Mouse (Mus musculus) ES-Bruce4 (cell line): ENCODE results near the gene Kif5a. TPM values are rescaled to one million over a fixed set of nuclear protein-coding genes. Genes with fewer than 3 reads are reported as not detected.
A peak's percentile ranks its signal among the peaks of the same experiment; 100 is the strongest.

Experiments
- H3K27ac ChIP-seq: 2 replicates; pipeline ENCODE4 v1.5.1; 2012; ENCODE audit warnings: low read length, inconsistent platforms; ENCODE audit not compliant: insufficient read depth
- H3K27me3 ChIP-seq: 2 replicates; pipeline ENCODE4 v1.6.1; 2012; ENCODE audit warnings: mild to moderate bottlenecking, low read length, inconsistent platforms; ENCODE audit not compliant: control insufficient read depth, poor library complexity, insufficient read depth, severe bottlenecking
- H3K36me3 ChIP-seq: 2 replicates; pipeline ENCODE4 v1.6.1; 2012; ENCODE audit warnings: inconsistent platforms, mild to moderate bottlenecking, low read length, moderate library complexity; ENCODE audit not compliant: control insufficient read depth, poor library complexity, insufficient read depth, severe bottlenecking
- H3K4me1 ChIP-seq: one replicate; pipeline ENCODE4 v1.8.1; 2011; ENCODE audit warnings: low read length; ENCODE audit not compliant: control insufficient read depth, insufficient read depth
- H3K4me3 ChIP-seq: 2 replicates; pipeline ENCODE4 v1.5.1; 2011; ENCODE audit warnings: low read depth, mild to moderate bottlenecking, low read length
- H3K9ac ChIP-seq: 2 replicates; pipeline ENCODE4 v1.6.1; 2012; ENCODE audit warnings: low read depth, mild to moderate bottlenecking, inconsistent platforms; ENCODE audit not compliant: poor library complexity, severe bottlenecking
- H3K9me3 ChIP-seq: replicated peaks from 2 replicates; pipeline ENCODE4 v1.6.1; 2012; ENCODE audit warnings: mild to moderate bottlenecking, low read length, inconsistent platforms; ENCODE audit not compliant: control insufficient read depth, poor library complexity, insufficient read depth, severe bottlenecking
- CTCF ChIP-seq: IDR thresholded peaks from one replicate; pipeline ENCODE4 v1.8.1; 2011; ENCODE audit warnings: low read depth, low read length
- EP300 ChIP-seq: IDR thresholded peaks from 2 replicates; pipeline ENCODE4 v1.6.1; 2011; ENCODE audit warnings: low read depth, low read length; ENCODE audit not compliant: insufficient read depth
- POLR2A ChIP-seq: IDR thresholded peaks from one replicate; pipeline ENCODE4 v1.8.1; 2011; ENCODE audit warnings: low read length; ENCODE audit not compliant: insufficient read depth
- polyA plus RNA-seq: library from polyadenylated mRNA; stranded (reverse); fragments of >200 nt; gene quantifications from 2 replicates; pipeline ENCODE4 v1.2.4, GENCODE M21; 2011; ENCODE audit warnings: low read depth; ENCODE audit not compliant: missing spikeins, insufficient read depth, insufficient read length

Kif5a gene
- polyA plus RNA-seq, 1 experiment = 7.3 TPM

DNA sequence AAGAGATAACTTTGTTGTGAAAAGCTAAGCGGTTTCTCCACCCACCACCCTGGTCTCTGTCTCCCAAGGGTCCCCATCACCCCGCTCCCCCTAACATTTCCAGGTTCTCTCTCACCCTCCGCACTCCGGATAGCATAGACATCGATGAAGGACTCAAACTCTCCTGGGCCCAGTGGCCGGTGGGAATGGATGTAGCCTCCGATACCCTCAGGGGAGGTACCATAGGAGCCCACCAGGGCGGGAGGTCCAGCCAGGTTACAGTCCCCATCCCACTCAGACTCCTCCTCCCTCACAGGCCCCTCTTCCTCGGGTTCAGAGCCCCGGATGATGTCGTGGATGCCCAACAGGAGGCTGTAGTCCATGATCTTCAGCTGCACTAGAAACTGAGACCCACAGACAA lies 63.7 kb downstream of the Kif5a start:
- Histone ChIP-seq H3K36me3 (peaks cover 14% of the 10 kb centered on the region), H3K9me3 (no peaks in the 10 kb centered on the region), H3K27ac (no peak overlapping the region), H3K9ac (no peak overlapping the region), H3K4me1 (peaks cover 2% of the 10 kb centered on the region), H3K4me3 (no peak overlapping the region), H3K27me3 (no peaks in the 10 kb centered on the region)
- no peak for TF ChIP-seq POLR2A
- no peak for TF ChIP-seq CTCF
- TF ChIP-seq EP300 = no peak

DNA sequence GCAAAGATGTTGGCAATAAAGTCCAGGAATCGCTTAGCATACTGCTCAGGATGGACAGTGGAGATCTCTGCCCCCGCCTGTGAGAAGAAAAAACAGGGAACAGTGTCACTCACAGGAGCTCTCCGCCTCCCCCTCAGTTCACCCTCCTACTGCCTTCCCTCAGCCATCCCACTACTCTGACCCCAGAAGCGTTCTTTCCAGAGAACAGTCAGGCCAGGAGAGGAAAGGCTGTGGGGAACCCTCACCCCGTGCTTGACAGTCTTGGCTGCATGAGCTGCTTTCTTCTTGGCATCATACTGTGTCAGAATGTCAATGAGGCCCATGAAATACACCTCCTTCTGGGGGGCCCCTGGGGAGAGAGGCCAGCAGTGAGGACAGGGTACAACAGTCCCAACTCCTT lies 64.1 kb downstream of the Kif5a start:
- no peak overlapping the region for H3K9ac ChIP-seq
- H3K36me3 ChIP-seq = peaks cover 14% of the 10 kb centered on the region
- H3K9me3 ChIP-seq = no peaks in the 10 kb centered on the region
- no peak overlapping the region for H3K4me3 ChIP-seq
- H3K4me1 ChIP-seq = peaks cover 2% of the 10 kb centered on the region
- TF ChIP-seq CTCF (no peak), POLR2A (no peak), EP300 (no peak)
- no peak overlapping the region for H3K27ac ChIP-seq
- H3K27me3 ChIP-seq = no peaks in the 10 kb centered on the region

DNA sequence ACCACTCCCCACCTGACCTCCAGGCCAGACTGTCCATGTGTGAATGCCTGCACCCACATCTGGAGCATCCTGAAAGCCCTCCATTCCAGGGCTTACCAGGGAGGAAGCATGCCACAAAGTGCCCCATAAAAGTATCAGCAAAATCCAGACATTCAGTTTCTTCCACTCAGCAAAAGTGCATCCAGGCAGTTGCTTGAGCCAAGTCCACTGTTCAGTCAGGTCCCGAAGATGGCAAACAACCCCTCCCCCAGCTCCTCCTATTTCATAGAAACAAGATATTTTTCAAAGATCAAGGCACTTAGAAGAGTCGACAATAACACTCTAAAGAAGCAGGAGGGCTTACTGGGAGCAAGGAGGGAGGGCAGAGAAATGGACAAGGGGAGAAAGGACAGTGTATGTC lies 64.7 kb downstream of the Kif5a start:
- TF ChIP-seq EP300 = no peak
- no peak for TF ChIP-seq CTCF
- no peak for TF ChIP-seq POLR2A
- H3K36me3 ChIP-seq = peaks cover 10% of the 10 kb centered on the region
- H3K4me3 ChIP-seq = no peak overlapping the region
- H3K27ac ChIP-seq = no peak overlapping the region
- H3K9me3 ChIP-seq = no peaks in the 10 kb centered on the region
- peaks cover 2% of the 10 kb centered on the region for H3K4me1 ChIP-seq
- no peaks in the 10 kb centered on the region for H3K27me3 ChIP-seq
- H3K9ac ChIP-seq = no peak overlapping the region

DNA sequence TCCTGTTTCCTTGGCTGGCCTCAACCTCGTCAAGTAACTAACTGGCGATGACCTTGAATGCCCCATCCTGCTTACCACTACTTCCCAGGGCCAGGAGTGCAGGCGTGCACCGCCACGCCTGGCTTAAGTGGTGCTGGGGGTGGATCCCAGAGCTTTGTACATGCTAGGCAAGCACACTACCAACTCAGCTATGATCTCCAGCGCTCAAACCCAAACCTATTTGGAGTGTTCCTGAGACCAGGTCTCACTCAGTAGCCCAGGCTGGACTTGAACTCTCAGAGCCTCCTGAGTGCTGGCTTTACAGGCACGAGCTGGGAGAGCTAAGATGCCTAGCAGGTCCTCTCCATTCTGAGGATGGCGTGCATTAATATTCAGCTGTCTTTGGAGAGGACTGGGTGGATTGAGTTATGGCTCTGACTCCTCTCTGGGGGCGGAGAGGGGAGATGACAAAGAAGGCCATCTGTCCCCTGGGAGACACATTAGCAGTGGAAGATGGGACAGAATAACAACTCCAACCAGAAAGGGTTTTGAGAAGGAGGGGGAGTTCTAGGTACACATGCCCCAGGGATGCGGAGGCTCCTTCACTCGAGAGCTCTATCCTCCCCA lies 65.5 kb downstream of the Kif5a start:
- no peaks in the 10 kb centered on the region for H3K9me3 ChIP-seq
- peaks cover 10% of the 10 kb centered on the region for H3K36me3 ChIP-seq
- H3K27ac ChIP-seq = no peak overlapping the region
- H3K27me3 ChIP-seq = no peaks in the 10 kb centered on the region
- TF ChIP-seq POLR2A (no peak), EP300 (no peak), CTCF (no peak)
- no peak overlapping the region for H3K9ac ChIP-seq
- peaks cover 2% of the 10 kb centered on the region for H3K4me1 ChIP-seq
- no peak overlapping the region for H3K4me3 ChIP-seq

DNA sequence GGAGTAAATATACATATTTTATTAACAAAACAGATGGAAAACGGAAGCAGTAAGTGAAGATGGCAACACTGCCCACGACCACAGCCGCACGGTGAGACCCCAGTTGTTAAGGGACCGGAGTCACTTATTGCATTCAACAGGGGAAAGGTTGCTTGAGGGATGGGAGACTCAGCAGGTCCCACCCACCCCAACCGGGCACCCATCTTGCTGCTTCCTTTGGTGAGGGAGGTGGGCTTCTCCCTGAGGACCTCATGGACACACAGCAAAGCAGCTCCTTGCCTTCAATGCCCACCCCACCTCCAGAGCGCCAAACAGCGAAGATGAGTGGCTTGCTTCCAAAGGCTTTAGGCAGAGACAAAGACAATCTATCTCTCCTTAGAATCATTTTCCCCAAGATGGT lies 66.0 kb downstream of the Kif5a start:
- Histone ChIP-seq H3K4me3 (no peak overlapping the region), H3K4me1 (peaks cover 2% of the 10 kb centered on the region)

DNA sequence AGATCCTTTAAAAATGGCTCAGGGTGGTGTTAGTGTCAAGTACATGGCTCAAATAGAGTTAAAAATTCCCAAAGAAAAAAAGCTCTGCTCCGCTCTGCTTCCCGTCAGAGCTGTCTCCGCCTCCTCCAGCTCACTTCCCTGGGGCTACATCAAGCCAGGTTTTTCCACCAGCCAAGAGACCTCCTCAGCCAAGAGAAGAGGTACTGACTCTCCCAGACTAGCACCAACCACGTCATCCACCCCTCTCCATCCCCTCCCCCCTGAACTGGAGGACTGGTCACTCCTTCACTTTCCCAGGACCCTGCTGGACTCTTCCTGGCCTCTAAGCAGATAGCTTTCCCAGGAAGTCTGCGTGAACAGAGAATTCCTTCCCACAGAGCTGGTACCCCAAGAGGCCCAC lies 66.8 kb downstream of the Kif5a start:
- Histone ChIP-seq H3K4me1 (peaks cover 2% of the 10 kb centered on the region), H3K27me3 (no peaks in the 10 kb centered on the region), H3K4me3 (peak overlapping the region; percentile 35), H3K9ac (peak overlapping the region; percentile 89), H3K9me3 (no peaks in the 10 kb centered on the region), H3K27ac (peak overlapping the region; percentile 6; the same call in 1 of the 2 replicates), H3K36me3 (peaks cover 10% of the 10 kb centered on the region)
- no peak for TF ChIP-seq CTCF
- TF ChIP-seq POLR2A = no peak
- no peak for TF ChIP-seq EP300

More for the DNA sequence above, 66.0 kb downstream of the Kif5a start:
- Histone ChIP-seq H3K9me3 (no peaks in the 10 kb centered on the region), H3K36me3 (peaks cover 10% of the 10 kb centered on the region), H3K27ac (no peak overlapping the region), H3K9ac (no peak overlapping the region), H3K27me3 (no peaks in the 10 kb centered on the region)
- TF ChIP-seq EP300 = no peak
- TF ChIP-seq CTCF = no peak
- no peak for TF ChIP-seq POLR2A
